Mouse (Mus musculus): ENCODE data around the gene Nuak1.
A peak's percentile ranks its signal among the peaks of the same experiment; 100 is the strongest.
"Not testable (repeated sequence)": the region's sequence is repeated elsewhere in the genome, so short reads cannot be mapped to it uniquely, and the experiment has no call there.

Gene Nuak1

DNA sequence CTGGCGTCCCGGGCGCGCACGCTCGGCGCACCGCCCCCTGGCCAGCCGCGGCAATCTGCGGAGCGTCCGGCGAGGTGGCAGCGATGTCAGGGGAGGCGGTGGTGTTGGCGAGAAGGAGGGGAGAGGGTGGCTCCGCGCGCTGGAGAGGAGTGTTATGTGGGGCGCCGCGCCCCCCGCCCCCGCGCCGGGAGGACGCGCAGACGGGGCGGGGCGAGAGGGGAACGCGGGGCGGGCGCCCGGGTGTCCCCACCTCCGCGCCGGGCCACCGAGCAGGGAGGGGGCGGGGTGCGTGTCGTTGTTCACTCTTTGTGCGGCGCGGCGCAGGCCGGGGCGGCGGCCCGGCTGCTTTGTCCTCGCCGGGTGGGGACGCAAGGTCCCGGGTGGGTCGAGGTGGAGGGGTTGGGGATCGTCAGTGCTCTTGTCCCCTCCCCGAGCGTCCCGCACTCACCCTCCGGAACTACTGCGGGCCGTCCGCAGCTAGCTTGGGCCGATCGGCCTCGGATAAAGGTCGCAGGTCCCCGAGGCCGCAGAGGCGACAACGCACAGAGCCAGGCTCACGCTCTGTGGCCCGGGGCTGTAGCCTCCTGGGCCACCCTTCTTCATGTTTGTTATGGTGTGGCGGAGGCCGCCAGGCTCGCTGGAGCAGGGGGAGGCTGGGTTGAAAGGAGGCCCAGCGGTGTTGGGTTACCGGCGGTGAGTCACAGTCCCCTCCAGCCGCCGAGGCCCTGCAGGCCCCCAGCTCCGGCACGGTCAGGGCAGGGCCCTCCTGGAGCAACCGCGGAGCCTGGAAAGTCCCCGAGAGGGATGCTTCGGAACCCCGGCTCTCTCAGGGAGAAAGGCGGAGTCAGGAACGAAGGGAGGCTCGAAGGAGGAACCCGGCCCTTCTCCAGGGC lies at the start of gene Nuak1:
Gene Nuak1, minus strand, starts transcription at position 57 of the 893 bp plus-strand sequence.
- peak; percentile 91 for DNase-seq (ENCODE audit: extremely low spot score)

DNA sequence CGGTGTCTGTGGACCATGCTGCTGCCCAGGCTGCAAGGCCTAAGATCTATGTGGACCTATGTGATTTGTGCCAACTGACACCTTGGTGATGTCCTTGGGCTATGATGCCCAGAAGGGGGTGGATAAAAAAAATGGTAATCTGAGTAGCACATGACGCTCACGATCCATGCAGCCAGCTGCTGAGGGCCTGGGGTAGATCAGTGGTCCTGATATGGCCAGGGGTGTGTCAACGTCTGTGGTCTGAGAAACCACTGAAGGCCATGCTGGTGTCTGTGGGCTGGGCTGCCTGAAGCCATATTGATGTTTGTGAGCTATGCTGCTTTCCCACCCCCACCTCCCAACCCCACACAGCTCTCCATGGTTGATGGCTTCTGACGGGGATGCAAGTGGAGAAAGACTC lies 49.7 kb upstream of the Nuak1 start:
- no peak for DNase-seq (ENCODE audit: extremely low spot score)

DNA sequence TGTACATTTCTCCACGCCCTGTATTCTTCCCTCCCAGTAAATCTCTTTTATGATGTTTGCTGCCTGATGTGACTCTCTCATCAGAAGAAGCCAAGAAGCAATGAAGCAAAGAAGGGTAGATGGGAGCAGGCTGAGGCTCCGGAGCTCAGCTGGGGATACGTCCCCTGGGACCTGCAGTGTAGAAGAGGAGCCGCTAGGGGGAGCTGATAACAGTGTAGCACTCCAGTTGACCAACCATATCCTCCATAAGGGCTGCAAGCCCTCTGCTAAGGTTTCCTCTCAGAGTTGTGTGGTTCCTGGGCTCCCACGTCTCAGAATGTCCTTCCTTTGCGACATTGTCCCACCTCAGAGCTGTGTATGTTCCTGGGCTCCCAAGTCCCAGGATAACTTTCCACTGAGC lies 47.9 kb upstream of the Nuak1 start:
- peak; percentile 56 for DNase-seq (ENCODE audit: extremely low spot score)

DNA sequence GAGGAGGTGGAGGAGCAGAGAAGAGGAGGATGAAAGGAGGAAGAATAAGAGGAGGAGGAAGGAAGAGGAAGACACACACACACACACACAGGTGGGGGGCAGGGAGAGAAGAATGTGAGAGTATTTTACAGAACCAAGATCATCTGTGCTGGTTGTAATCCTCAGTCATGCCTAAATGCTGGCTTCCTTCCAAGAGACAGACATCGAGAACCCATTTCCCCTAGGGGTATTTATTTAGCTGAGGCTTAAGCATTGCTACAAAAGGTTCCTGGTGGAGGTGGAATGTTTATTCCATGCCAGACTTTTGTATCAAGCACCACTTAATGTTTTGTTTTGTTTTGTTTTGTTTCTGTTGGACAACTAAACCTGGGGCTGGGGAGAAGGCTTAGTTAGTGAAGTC lies 44.3 kb upstream of the Nuak1 start:
- no peak for DNase-seq (ENCODE audit: extremely low spot score)

DNA sequence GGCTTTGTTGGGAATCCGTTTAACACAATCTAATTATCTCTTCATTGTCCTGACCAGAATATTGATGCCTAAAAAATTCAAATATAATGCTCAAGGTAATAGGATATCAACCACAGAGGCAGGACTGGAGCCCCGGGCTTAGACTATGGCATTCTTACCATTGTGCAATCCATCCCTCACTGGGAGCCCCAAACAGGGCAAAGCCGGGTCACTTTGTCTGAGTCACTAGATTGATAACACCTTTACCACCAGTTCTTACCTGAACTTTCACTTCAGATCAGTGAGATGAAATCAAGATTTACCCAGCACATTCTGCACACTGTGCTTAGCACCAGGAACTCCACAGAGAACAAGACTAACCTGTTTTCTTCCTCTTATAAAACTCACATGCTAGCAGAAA lies 43.2 kb upstream of the Nuak1 start:
- DNase-seq (ENCODE audit: extremely low spot score): no peak

DNA sequence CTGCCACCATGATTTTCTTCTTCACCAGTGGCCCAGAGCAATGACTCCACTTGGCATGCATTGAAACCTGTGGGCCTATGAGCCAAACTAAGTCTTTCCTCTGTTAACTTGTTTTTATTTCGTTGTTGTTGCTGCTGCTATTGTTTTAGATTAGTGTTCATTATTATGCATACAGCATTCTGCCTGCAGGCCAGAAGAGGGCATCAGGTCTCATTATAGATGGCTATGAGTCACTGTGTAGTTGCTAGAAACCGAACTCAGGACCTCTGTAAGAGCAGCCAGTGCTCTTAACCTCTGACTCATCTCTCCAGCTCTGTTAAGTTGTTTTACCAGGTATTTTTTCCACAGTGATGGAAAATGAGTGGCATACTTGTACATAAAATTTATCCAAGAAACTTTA lies 42.7 kb upstream of the Nuak1 start:
- DNase-seq (ENCODE audit: extremely low spot score): no peak

DNA sequence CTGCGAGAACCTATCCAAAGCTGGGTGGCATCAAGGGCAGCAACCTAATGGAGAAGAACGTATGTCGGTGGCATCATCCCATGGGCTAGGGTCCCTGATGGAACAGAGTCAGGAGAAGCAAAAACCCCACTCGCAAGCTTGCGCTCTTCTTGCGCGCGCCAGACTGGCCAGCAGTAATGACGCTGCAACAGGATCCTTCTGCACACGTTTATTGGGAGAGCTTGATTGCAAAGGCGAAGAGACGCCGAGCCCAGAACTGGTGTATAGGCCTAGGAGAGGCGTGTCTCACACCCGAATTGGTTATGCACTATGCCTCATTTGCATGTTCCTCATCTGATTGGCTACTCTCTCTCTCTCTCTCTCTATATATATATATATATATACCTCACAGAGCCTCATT lies 42.0 kb upstream of the Nuak1 start:
- not testable (repeated sequence) for DNase-seq (ENCODE audit: extremely low spot score)

DNA sequence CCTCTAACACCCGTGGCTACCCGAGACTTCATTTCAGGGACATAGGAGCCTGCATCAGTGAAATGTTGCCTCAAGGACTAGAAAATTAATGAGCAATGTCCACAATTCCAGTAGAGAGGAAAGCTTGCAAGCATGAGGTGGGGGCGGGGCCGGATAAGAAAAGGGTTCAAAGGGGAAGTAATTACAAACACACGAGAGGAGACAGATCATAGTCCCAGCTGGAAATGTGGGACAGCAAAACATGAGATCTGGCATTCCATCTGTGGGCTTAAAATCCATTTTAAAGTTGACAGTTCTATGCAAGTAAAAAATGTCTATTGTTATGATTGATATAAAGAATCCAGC lies 40.9 kb upstream of the Nuak1 start:
- DNase-seq (ENCODE audit: extremely low spot score): no peak

DNA sequence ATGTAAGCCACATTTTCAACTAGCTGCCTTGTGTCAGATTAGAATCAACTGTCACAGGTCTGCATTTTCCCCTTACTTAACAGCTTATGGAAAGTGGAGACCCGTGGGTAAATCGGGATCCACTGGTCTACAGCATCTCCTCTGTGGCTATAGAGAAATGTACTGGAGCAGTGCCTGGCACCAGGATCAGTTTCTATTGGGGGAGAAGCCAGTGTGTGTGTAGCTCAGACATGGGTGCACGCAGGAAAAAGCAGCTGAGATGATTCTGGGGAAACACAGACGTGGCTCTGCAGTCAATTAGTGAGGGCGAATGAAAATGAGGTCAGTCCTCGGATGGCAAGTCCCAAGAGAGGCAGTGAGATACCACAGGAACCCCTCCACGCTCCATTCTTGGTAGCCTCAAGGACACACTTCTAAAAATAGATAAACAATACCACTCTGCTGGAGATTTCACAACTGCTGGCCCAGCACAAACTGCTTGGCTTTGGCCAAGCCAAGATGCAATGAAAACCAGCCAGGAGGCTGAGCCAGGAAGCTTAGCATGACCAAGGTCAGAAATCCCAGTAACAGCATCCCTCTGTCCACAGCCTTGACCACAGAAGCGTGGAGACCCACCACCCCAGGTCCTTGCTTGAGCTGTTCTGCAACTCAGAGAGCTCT lies 40.4 kb upstream of the Nuak1 start:
- no peak for DNase-seq (ENCODE audit: extremely low spot score)

DNA sequence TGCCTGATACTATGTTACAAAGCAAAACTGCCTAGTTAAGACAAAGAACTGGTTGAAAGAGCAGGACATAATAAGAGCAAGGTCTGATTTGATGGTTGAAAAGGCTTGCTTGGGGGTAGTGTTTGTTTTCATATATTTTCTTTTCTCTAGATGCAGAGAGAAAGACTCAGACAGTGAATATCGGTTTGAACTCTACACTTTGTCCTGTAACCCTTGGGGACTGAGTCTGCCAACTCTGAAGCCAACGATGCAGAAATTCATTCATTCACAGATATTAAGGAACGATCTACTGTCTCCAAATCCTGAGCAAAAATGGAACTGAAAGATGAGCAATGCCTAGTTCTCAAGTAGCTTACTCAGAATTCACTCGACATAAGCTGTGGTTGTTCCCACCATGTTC lies 39.7 kb upstream of the Nuak1 start:
- no peak for DNase-seq (ENCODE audit: extremely low spot score)

DNA sequence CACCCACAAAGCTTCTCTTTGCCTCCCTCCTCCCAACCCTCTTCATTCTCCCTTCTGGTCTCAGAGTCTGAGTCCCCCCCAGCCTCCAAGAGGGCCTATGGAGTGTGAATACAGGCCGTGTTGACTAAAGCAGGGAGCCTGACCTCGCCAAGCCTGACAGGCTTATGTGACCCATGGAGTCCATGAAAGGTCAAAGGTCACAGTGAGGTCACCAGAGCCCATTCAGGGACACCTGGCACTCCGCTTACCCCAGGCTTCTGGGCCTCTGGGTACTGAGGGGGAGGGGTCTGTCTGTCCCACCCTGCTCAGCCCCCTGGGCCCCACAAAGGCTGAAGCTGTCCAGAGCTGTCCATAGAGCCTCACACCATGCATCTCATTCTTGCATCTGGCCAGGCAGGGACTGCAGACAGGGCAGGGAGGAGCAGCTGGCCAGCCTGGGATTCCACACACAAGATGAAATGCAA lies 37.2 kb upstream of the Nuak1 start:
- peak; percentile 93 for DNase-seq (ENCODE audit: extremely low spot score)

DNA sequence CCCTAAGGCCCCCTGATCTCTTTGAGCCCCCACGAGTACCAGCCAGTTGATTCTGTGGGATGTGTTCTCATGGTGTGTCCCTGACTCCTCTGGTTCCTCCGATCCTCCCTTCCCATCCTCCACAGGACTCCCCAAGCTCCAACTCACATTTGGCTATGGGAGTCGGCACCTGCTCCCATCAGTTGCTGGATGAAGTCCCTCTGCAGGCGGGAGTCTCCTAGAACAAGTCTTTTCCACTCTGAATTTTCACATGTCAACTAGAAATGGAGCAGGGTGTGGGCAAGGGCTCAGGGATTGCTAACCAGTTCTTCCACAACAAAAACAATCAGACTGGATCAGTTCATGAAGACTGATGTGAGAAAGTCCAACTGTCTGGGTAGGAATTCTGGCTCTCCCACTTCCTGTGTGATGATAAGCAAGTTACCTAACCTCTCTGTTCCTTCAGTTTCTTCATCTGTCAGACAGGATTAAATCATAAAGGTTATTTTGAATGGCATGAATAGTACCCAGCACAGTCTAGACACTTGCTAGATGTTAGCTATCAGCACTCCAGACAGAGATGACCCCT lies 36.7 kb upstream of the Nuak1 start:
- DNase-seq (ENCODE audit: extremely low spot score): peak; percentile 54

DNA sequence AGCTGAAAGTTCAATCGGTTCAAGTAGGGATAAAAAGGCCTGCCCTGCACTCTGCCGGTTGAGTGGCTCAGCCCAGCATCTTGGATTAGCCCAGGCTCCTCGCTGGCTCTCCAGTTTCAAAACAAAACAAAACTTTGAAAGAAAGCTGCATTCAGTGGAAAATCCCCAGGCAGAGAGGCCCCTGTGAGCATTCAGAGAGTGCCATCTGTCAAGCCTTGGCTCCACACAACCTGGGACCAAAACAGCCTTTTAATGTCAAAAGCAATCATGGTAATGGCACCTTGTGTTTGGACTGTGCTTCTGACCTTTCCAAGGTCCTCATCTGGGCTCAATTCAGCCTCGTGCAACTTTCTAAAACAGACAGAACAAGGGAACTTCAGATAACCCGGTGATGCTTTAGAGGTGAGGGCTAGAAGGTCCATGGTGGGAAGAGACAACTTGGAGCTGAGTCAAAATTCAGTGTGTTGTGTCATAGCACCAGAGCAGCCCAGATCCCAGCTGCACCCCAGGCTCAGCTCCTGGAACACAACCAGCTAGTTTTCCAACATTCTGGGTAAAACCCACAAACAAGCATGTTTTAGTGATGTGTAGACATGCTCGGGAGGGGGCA lies 27.3 kb upstream of the Nuak1 start:
- DNase-seq (ENCODE audit: extremely low spot score): peak; percentile 58

DNA sequence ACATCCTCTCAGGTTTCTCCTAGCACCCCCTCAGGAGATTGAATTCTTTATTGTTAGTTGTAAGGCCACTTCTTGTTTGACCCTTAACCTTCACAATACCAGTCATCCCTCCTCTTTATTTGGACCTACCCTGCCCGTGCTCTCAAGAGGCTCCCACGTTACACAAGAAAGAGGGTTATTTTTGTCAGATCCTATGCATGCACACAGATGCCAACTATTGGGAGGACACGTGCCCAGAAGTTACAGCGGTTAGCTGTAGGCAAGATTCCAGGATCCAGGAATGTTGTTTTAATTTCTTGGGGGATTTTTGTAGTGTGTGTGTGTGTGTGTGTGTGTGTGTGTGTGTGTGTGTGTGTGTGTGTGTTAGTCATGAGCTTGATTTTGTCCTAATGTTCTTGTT lies 25.1 kb upstream of the Nuak1 start:
- DNase-seq (ENCODE audit: extremely low spot score): no peak

DNA sequence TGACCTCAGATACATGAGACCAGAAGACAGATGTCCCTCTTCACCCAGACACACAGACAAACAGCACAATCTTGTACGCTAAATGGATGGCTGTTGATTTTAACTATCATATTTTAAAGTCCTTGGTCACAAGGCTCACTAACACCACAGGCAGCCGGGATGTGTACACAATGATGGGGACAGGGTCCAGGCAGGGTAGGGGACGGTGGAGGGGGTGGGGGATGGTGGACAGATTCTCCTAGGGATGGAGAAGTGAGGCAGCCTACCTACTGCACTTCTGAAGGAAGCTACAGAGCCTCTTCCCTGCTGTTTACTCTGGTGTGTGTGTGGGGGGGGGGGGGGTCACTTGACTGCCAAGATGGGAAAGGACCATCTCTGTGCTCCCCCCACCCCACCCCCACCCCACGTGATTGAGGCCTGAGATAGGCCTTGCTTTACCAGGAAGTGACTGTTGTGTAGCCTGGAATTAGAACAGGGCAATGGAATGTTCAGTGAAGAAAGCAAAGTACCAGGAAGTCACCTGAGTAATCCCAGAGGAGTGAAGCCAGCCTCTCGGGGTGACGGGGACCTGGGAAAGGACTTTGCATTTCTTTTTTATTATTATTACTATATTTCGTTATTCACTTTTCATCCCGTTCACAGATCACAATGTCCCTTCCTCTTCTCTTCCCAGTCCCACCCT lies 20.2 kb upstream of the Nuak1 start:
- no peak for DNase-seq (ENCODE audit: extremely low spot score)

DNA sequence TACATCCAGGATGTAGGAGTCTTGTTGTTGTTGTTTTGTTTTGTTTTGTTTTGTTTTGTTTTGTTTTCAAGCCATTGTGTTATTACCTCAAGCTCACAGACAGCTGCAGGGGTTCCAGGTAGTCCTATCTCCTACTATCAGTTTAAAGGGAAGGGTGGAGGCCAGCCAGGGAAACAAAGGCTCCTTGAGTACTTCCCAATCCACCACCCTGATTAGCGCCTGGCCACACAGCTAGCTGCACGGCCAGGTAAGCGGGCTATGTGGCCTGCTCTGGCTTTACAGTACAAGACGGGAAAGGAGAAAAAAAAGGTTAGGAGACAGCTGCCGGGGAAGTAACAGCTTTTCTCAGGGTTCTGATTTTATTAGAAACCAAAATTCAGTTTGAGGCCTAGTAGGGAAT lies 17.7 kb upstream of the Nuak1 start:
- DNase-seq (ENCODE audit: extremely low spot score): no peak

DNA sequence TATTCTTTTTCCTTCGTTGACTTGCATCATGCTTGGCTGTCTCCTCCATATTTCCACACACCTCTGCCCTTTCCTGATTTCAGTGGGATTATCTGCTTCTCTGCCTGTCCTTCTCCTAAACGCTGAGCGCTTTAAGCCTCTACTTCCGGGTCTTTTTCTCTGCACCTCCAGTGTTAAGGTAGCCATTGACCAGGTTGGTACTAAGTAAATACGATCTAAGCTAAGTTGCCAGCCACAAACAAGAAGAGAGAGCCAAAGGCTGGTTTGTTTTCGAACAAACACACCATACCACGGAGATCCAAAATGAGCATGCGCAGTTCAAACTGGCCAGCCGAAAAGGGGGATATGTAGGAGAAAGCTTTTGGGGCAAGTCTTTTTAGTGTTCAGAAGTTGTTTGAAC lies 17.1 kb upstream of the Nuak1 start:
- no peak for DNase-seq (ENCODE audit: extremely low spot score)

DNA sequence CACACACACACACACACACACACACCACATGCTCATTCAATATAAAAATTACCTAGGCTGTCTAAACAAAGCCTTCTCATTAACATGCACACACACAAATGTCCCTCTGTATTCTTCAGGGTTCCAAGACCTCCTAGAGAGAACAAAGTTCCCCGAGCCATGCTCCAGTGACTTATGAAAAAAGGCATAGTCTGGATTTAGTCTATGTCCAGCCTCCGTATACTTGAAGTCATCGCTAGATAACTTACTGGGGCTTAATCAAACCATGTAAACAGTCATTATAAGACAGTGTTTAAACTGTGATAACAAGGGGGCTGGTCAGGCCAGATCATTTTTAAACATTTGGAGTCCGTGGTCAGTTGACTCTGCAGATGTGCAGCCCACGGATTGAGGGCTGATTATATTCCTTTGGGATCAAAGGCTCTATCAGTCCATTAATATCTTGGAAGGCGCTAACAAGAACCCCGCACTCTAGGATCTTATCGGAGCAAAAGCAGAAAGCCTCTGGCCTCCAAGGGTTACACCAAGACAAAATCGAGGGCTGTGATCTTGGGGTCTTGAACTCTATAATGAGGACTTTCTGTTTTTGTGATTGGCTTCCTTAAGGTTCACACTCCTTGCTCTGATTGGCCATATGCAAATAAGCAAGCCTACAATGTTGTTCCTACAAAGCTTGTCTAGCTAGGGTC lies 16.4 kb upstream of the Nuak1 start:
- DNase-seq (ENCODE audit: extremely low spot score): no peak

DNA sequence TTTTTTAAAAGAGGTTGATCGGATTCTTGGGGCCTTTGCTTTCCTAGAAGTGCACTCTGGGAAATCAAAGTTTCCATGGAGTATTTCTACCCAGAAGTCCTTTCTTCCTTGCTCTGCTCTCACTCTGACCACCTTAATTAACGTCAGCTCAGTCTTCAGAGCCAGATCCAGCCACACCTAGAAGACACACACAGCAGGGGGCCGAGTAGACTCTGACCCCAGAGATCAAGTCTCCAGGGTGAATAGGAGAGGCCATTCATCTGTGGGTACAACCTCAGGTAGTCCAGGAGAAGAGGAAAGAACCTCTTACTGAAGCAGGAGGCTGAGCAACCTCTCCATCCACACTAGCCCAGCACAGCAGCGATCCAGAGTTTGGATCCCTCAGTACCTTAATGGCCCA lies 11.5 kb upstream of the Nuak1 start:
- DNase-seq (ENCODE audit: extremely low spot score): no peak

DNA sequence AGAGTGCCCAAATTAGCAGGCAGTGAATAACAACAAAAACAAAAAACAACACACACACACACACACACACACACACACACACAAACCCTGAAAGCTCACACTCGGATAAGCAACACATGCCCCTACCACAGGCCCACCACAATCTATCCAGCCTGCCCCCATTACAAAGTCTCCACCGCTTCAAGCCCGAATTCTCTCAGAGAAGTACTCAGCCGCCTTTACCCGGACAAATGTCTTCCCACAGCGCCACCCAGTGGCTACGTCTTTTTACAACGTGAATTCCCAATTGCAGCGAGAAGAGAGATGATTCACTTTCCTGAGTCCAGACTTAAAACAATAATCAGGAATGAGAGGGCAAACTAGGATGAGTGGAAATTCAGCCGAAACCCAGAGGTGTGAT lies 10.3 kb upstream of the Nuak1 start:
- peak; percentile 85 for DNase-seq (ENCODE audit: extremely low spot score)

DNA sequence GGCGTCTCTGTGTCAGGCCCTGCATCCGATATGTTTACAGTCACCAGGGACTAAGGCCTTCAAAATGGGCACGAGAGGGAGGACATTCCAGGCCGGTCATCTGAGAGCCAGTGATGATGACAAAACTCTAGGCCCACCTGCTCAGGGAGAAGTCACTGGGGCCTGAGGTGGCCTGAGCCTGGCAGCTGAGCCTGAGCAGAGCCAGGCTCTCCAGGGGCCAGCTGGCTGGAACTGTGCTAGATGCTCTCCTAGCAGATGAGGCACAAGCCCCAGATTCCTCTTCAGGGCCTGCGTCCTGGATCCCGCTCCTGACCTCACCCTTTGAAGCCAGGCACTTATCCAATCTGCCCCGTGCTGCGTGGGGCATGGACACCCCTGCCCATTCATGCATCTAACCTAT lies 9.3 kb upstream of the Nuak1 start:
- no peak for DNase-seq (ENCODE audit: extremely low spot score)
